Mouse (Mus musculus) E14TG2a.4 (cell line): Measurements from ENCODE around the gene Ppa2.

Experiments used
- CTCF ChIP-seq: conservative IDR thresholded peaks from 2 replicates; pipeline ENCODE4 v1.5.1; 2014; ENCODE audit warnings: low read length
- NANOG ChIP-seq: IDR thresholded peaks from 2 replicates; pipeline ENCODE4 v1.6.1; 2014; ENCODE audit warnings: borderline replicate concordance, low read length, mixed read lengths
- POU5F1 ChIP-seq: IDR thresholded peaks from 2 replicates; pipeline ENCODE4 v1.6.1; 2014; ENCODE audit warnings: low read length, borderline replicate concordance

- TF ChIP-seq CTCF = no peak
- TF ChIP-seq POU5F1 = no peak
- TF ChIP-seq NANOG = no peak
Measured at GRCm38 (mm10) chr3:133387283-133387682, 77.4 kb downstream of the Ppa2 start.
